Mouse (Mus musculus) liver, embryonic 14 days (tissue): ENCODE results near the gene Akr1c18. TPM values are rescaled to one million over a fixed set of nuclear protein-coding genes. Genes with fewer than 3 reads are reported as not detected.

Experiments
- polyA plus RNA-seq: library from polyadenylated mRNA; depleted of rRNA; stranded (reverse); fragments of >200 nt; gene quantifications from 2 replicates; pipeline ENCODE4 v1.2.3, GENCODE M21; 2012; rRNA removed

The Akr1c18 gene
- 0.07 and 0.20 TPM in 2 replicates for polyA plus RNA-seq

GRCm38 (mm10) chr13:4150518-4150917 lies at the start of gene Akr1c18:
TSS of gene Akr1c18 (minus strand) at chr13:4150654.

GRCm38 (mm10) chr13:4190904-4191303 lies 40.5 kb upstream of the Akr1c18 start, which contains the start of gene Akr1c13:
TSS of gene Akr1c13 (plus strand) at chr13:4191150.

Other genes with a start within 250 kb of the Akr1c18 start
- gene Net1, start 232.4 kb downstream of the Akr1c18 start, polyA plus RNA-seq, result 25.7 and 27.6 TPM in 2 replicates
- gene Tubal3, start 232.4 kb downstream of the Akr1c18 start, polyA plus RNA-seq, result 0.01 TPM in 1 of 2 replicates, not detected in the other
- not detected in 2 replicates for gene Ucn3, start 205.3 kb downstream of the Akr1c18 start, polyA plus RNA-seq
- gene Akr1c14, start 101.6 kb downstream of the Akr1c18 start, polyA plus RNA-seq, result 0.41 and 0.50 TPM in 2 replicates
- 16.4 and 21.1 TPM in 2 replicates for gene Akr1c13, start 40.5 kb upstream of the Akr1c18 start, polyA plus RNA-seq
- gene Akr1c19, start 78.0 kb upstream of the Akr1c18 start, polyA plus RNA-seq, result 15.7 and 19.6 TPM in 2 replicates
- 6.7 and 9.0 TPM in 2 replicates for gene Akr1c12, start 128.8 kb upstream of the Akr1c18 start, polyA plus RNA-seq